Mouse (Mus musculus): Measurements from ENCODE around the gene 4933424G06Rik.

DNA sequence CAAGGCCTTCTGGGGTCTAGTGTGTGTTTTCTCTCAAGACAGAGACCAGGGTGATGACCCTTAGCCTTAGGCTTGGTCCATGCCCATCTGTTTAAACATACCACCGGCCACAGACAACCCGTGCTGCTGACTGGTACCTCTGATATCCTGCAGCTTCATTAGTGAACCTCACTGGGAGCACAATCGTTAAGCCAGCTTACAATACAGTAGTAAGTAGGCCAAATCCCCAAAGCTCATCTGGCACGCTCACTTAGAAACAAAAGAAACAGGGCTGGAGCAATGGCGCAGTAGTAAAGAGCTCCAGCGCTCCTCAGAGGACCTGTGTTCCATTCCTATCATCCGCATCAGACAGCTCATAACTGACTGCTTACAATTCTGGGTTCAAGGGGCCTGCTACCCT, 29.1 kb upstream of the 4933424G06Rik start:
- no peak for TF ChIP-seq CTCF (IDR thresholded peaks at IDR 0.05; ENCODE audit: borderline replicate concordance, insufficient read depth, low read depth, low read length)
- no peak for TF ChIP-seq POLR2A (IDR thresholded peaks at IDR 0.05; ENCODE audit: borderline replicate concordance, insufficient read depth, low read length)
